Mouse (Mus musculus) cerebellum, postnatal 36 days (tissue): ENCODE measurements around the gene Metrnl.
A peak's percentile ranks its signal among the peaks of the same experiment; 100 is the strongest.
"Not testable (repeated sequence)": the region's sequence is repeated elsewhere in the genome, so short reads cannot be mapped to it uniquely, and the experiment has no call there.

Source experiments
- DNase-seq, 2 experiments: peaks; one replicate each; pipeline ENCODE4 v3.0.0; 2021 to 2022; ENCODE audit warnings: mixed read lengths in 2 of 2

Metrnl gene

DNA sequence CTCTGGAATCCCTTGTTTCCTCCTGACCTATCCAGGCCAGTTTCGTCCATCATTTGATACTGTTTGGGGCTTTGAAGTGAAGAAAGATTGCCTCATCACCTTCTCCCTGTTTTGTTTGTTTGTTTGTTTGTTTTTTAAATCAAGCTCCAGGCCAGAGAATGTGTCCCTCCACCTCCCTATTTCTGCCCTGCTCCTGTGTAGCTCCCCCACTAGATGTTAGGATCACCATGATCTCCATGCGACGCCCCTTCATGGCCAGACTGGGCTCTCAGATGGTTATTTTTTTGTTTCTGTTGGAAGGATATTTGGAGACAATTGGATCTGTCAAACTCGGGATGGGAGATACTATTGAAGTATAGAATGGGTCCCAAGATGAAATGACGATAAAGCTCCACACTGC lies at the start of gene Metrnl:
Gene Metrnl, plus strand, starts transcription at position 301 of the 400 bp plus-strand sequence.
- no peak for DNase-seq

DNA sequence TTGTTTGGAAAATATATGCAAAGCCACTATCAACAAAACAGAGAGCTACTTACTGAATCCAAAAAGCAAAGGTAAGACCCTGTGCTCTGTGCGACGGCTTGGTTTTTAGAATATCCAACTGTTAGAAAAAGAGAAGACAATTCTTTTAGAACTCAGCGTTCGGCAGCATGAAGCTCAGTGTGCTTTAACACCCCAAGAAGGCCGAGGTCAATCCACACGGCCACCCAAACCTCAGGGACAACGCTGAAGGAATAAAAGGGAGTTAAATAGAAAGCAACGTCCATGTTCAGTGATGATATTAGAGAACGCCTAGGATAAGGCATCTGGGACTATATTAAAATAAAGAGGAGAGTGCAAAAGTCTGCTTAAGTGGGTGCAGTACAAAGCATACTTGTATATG lies 49.8 kb upstream of the Metrnl start:
- no peak for DNase-seq

GRCm38 (mm10) chr11:121651983-121652382 lies 49.4 kb upstream of the Metrnl start:
- no peak for DNase-seq

DNA sequence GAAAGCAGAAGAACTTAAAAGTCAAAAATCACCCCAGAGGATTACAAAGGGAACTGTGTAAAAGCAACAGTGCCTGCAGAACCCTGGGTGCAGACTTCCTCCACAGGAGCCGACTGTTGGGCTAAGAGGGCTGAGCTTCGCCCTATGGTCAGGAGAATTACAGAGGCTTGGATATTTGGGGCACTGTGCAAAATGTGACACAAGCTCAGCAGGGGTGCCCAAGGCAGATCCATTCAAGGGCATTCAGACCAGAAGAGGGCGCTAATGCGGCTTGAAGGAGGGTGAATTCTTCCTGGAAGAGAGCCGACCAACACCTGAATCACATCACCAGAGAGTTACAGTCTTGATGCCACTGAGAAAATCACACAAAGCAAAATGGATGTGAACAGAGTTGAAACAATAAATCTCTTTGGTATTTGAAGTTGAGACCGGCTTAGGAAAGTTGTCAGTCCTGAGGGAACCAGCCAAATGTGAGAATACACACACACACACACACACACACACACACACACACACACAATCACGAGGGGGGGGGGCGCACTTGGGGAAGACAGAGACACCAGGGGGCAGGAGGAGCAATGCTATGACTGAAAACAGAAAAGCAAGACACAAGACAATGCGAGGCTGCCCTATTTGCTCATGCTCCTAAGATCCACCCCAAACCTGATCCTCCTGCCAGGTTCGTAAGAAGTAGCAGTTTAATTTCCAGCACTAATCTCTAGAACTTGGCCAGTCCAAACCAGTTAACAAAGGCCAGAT lies 48.6 kb upstream of the Metrnl start:
- DNase-seq = peak; percentile 50 to 56

DNA sequence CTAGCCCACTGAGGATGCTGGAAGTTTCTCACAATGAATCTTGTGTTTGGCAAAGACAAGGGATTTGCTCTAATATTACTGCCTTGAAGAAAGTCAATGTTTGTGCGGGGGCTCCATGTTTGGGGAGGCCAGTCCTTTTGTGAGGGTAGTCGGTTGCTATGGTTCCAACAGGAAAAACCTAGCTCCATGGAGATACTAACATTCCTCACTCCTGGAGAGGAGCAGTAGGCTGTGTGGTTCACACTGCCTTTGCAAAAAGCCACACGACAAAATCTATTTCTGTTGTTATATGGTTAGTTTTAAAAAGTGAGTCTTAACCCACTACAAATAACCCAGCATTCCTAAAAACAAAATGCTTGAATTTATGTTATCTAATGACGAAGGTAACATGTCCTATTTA lies 47.7 kb upstream of the Metrnl start:
- DNase-seq = no peak

DNA sequence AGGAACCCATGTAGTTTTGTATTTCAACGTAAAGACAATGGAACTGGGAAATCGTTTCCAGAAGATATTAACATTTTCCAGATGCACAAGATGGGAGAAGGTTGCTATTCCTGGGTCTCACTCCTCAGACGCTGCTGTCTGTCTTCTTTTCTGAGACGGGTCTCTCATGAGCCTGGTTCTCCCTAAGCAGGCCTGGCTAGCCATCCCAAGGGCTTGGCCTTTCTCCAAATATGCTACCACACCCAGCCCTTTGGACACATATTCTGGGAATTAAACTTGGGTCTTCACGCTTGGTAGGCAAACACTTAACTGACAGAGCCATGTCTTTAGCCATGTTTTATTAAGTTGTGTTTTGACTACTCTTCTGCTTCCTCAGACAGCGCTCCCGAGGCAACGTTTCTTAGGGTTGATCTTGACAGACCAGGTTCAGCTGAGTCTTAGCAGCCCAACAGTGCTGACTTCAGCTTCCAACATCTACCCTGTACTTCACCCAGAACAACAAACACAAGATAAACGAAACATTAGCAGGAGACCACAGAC lies 46.9 kb upstream of the Metrnl start:
- no peak for DNase-seq

DNA sequence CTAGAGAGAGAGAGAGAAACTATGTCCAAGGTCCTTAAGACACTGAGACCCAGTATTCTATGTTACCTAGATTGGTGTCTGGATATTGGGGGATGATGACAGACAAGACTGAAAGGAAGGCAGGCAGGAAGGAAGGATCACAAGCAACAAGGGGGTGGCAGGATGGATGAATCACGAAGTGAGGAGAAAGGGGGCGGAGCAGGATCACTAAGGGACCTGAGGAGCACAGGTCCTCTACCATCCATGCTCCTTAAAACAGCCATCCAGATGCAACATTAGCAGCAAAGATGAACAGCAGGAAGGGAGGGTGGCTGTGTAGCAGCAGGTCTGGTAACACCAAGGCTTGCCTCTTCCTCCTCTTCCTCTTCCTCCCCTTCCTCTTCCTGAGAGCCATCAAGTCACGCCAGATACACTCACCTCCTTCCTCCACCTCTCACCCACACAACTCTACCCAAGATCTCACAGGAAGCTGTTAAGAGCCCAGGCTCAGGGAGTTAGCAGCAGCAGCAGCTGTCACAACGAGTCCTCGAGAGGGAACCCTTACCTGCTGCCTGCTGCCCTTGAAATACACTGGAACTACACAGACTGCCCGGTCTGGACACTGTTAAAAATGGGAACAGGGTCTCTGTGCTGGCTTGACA lies 46.1 kb upstream of the Metrnl start:
- DNase-seq = no peak

DNA sequence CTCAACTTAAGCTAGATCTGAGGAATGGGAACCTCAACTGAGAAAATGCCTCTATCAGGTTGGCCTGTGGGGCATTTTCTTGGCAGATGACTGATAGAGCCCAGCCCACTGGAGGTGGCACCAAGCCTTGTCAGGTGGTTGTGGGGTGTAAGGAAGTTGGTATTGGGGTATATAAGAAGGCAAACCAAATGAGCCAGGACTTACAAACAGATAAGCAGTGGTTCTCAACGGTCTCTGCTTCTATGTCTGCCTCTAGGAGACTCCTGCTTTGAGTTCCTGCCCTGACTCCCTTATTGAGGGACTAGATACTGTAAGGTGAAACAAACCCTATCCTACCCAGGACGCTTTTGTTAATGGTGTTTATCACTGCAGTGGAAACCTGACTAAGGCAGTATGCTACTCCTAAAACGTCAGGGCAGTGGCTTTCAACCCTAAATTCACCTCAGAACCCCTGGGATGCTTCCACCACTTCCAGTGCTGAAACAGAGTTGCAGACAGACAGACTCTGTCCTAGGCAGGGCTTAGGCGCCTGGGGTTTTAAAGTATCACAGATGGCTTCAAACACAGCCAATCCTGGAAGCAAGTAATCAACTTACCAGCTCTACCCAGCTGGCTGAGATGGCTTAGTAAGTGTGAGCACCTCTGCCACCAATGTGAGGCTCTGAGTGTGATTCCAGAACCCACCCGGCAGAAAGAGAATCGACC lies 45.4 kb upstream of the Metrnl start:
- DNase-seq = no peak

- DNase-seq = no peak
Observed at GRCm38 (mm10) chr11:121658151-121658550, 43.2 kb upstream of the Metrnl start.

GRCm38 (mm10) chr11:121660604-121661003 lies 40.7 kb upstream of the Metrnl start:
- not testable (repeated sequence) for DNase-seq

DNA sequence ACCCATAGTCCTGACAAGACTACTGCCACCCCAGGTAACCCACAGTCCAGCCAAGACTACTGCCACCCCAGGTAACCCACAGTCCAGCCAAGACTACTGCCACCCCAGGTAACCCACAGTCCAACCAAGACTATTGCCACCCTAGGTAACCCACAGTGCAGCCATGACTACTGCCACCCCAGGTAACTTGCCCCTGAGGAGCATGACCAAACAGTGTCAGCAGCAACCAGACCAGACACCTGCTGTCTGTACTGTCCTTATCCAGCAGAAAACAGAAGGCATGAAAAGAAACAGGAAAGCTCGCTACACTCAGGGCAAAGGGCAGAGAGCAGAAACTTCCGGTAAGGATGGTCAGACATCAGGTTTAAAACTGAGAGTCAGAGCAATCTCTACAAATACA lies 40.2 kb upstream of the Metrnl start:
- no peak for DNase-seq

DNA sequence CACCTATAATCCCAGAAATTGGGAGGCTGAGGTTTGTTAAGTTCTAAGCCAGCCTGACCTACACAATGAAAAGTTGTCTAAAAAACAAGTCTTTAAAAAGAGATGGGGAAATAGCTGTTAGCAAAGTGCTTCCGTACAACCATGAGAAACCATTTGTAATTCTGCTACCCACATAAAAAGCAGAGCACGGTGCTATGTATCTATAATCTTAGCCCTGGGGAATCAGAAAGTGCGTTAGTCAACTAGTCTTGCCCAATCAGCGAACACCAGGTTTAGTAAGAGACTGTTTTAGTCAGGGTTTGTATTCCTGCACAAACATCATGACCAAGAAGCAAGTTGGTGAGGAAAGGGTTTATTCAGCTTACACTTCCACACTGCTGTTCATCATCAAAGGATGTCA lies 33.8 kb upstream of the Metrnl start:
- DNase-seq = no peak

- no peak for DNase-seq
Observed at GRCm38 (mm10) chr11:121668776-121669175, 32.6 kb upstream of the Metrnl start.

DNA sequence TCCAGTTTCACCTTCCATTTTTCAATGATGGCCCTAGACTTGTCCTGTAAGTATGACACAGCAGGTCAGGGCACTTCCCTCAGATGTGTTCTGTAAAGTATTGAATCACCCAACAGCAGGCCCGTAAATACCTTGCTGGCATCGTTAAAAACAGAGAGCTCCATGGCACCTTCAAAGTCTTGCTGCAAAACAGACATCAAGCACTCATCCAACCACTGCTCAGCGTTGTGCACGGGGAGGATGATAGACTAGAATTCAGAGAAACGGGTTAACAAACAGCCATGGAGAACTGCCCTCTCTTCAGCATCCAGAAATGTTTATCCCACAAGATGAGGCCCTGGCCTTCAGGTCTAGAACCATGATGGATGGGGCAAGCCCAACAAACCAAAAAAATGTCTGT lies 30.4 kb upstream of the Metrnl start:
- no peak for DNase-seq

GRCm38 (mm10) chr11:121672312-121672989 lies 28.9 kb upstream of the Metrnl start:
- DNase-seq = no peak

GRCm38 (mm10) chr11:121672990-121673572 lies 28.3 kb upstream of the Metrnl start, which contains the start of gene B3gntl1:
TSS of gene B3gntl1 (minus strand) at chr11:121673153.
- DNase-seq = peak; percentile 99 to 100

DNA sequence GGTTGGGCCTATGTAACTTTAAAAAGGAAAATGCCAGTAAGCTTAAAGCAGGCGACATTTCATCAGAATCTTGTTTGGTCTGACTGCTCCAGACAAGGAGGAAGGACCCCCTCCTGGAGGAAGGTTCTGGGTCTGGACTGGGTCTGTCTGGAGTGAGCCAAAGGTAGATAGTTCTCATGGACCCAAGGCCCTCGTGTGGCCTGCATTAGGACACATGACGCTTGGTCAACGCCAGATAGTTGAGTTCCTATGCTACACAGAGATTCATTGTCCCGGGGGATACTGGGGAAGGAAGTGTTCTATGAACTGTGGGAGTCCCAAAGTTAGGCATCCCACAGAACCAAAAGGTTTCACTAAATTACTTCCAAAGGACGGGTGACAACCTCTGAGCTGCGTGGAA lies 27.7 kb upstream of the Metrnl start:
- peak in 1 of 2 experiments; percentile 21 for DNase-seq

DNA sequence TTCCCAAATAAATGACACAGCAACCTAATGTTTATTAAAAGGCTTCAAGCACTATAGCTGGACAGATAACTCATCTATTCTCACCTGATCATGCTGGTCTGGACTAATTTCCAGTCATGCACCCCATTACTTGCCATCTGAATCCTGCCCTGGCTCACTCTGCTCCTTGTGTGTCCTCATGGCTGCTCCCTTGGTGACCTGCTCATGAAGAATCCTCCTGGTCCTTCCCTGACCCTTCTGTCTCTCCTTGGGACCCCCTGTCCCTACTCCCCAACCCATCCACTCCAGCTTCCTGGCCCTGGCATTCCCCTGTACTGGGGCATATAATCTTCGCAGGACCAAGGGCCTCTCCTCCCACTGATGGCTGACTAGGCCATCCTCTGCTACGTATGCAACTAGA lies 24.5 kb upstream of the Metrnl start:
- DNase-seq = no peak

DNA sequence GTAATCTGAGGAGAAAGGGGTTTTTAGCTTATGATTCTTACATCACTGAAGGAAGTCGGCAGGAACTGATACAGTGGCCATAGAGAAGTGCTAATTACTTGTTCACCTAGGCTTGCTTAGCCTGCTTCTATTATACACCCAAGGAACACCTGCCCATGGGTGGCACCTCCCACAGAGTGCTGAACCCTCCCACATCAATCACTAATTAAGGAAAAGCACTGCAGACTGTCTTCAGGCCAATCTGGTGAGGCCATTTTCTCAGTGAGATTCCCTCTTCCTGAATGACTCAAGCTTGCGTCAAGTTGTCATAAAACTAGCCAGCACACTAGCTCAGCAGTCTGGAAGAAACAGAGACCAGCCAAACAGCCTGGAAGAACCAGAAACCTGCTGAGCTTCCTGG lies 21.8 kb upstream of the Metrnl start:
- DNase-seq = no peak

DNA sequence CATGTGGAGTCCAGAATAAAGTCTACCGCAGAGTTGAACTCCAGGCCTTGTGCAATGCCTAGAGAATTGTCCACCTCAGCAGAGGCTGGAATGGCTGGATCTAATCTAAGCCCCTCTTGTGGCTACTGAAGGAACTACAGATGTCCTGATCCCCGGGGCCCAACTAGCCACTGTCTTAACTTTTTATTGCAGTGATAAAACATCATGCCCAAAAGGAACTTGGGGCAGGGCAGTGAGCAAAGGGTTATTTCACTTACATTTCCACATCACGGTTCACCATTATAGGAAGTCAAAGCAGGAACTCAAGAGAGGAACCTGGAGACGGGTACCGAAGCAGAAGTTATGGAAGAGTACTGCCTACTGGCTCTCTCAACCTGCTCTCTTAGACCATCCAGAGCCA lies 20.6 kb upstream of the Metrnl start:
- no peak for DNase-seq

- DNase-seq = no peak
Observed at GRCm38 (mm10) chr11:121683243-121683642, 18.1 kb upstream of the Metrnl start.

DNA sequence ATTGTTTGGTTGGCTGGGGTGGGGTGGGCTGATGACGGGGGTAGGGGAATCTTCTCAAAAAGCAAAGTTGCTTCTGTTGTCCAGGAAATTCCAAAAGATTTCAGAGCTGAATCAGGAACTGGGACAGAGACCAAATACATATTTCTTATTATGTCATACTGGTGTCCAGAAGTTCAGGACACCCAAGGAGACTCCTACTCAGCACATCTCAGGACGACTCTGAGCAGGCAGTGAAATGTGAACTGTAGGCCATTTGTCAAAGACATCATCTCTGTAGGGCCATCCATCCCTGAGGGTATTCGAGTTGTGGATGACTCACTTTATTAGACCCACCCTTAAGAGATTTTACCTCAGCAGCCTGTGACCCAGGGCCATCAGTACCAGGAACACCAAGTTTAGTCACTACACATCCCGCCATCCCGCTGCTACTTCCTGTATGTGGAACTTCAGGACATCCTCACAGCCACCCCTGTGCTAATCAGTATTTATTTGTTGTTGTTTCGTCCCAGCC lies 15.8 kb upstream of the Metrnl start:
- no peak for DNase-seq
